ENCODE assay signal across 9 mouse cellular contexts in the genomic region with DNA sequence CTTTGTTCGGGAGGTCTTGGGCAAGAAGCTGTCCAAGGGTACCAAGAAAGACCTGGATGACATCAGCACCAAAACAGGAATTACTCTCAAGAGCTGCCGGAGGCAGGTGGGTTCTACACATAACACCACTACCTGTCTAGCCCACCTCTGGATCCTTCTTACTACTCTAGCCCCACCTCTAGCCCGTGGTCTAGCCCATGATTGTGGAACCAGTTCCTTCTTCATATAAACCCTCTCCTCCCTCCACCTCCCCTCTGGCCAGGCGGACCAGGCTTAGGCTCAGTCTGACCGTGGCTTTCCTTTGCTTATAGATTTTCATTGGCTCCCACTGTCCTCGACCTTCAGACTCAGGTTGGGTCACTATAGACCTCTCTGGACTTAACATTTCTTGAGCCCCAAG. TPM values are rescaled to one million over a fixed set of nuclear protein-coding genes. Genes with fewer than 3 reads are reported as not detected.
A peak's percentile ranks its signal among the peaks of the same experiment; 100 is the strongest.
DNase-seq lines count a peak whose midpoint lies in the region; ATAC-seq and TF ChIP-seq lines count a peak whose summit lies in the region.
"Had no signal": no experiment of that assay in that cellular context is flagged by ENCODE, and none has a peak within 500 bp of the region (broad histone marks: within the 10 kb centered on the region; RNA-seq: fewer than 3 reads in every experiment).

No protein-coding gene starts in this region.

- peaks cover 41% of the 10 kb centered on the region for H3K36me3 ChIP-seq in liver, embryonic 12.5 days

- intact Hi-C loops in gastrocnemius, adult 2 months (cut with DNase I), result no loop called here
- intact Hi-C loops in gastrocnemius, postnatal 36 days (cut with DNase I), result loop anchor here (5.0 kb wide), 1 partner anchor 106 kb away; a partner anchor contains a TSS

- H3K27ac ChIP-seq in gastrocnemius, adult 2 months, result peak overlapping the region; percentile 94; the same call in 1 of the 2 replicates
- H3K27ac ChIP-seq in liver, embryonic 12.5 days, result 0 out of 2 replicates have a peak overlapping the region, but pooled peaks have one; percentile 2

- no peak for TF ChIP-seq CTCF in gastrocnemius, adult 2 months (IDR thresholded peaks at IDR 0.05)

- H3K4me3 ChIP-seq in gastrocnemius, adult 2 months, result peak overlapping the region; percentile 89
- H3K4me3 ChIP-seq in liver, embryonic 12.5 days, result peak overlapping the region; percentile 81

- ATAC-seq in liver, embryonic 12.5 days, result no peak

- WGBS in liver, embryonic 12.5 days (ENCODE audit: insufficient replicate concordance), result 74% methylated on average over 6 of the region's 6 CpGs

- H3K4me1 ChIP-seq in liver, embryonic 12.5 days, result peaks cover 34% of the 10 kb centered on the region

- peak overlapping the region; percentile 82; the same call in 1 of the 2 replicates for H3K9ac ChIP-seq in liver, embryonic 12.5 days

- 0 out of 2 replicates have a peak, but pooled peaks cover 5% of the 10 kb centered on the region for H3K27me3 ChIP-seq in liver, embryonic 12.5 days (replicated peaks)

- no peak for DNase-seq in gastrocnemius, adult 2 months
- DNase-seq in gastrocnemius, postnatal 36 days, result no peak
- DNase-seq in ovary, postnatal 14 days (ENCODE audit: low spot score), result peak; percentile 0
- no peak for DNase-seq in ovary, adult 18-20 months (ENCODE audit: low spot score)
- no peak for DNase-seq in spleen, postnatal 10 days (ENCODE audit: low spot score in 2 of 2)
- no peak for DNase-seq in gastrocnemius, postnatal 10 days
- no peak for DNase-seq in right cerebral cortex, postnatal 10 days (ENCODE audit: low spot score in 2 of 2)
- DNase-seq: kidney, postnatal 10 days had no signal

- peak overlapping the region; percentile 90 for H3K4me2 ChIP-seq in liver, embryonic 12.5 days

- H3K9me3 ChIP-seq in liver, embryonic 12.5 days (replicated peaks), result no peaks in the 10 kb centered on the region

RNA-seq across cellular contexts. Expression of a gene that starts 1.0 kb away (rescaled TPM):
- 10 to 100 TPM; 33.9 to 35.8 TPM for total RNA-seq in gastrocnemius, adult 2 months (2021)
- total RNA-seq in gastrocnemius, postnatal 36 days (2021), result 10 to 100 TPM; 35.2 to 41.5 TPM
- polyA plus RNA-seq in liver, embryonic 12.5 days (2016; fragmentation: Nextera tagmentation; extraction: Ambion mirVana), result 44.3 and 45.2 TPM in 2 replicates
- 10 to 100 TPM; 53.2 to 54.6 TPM for total RNA-seq in gastrocnemius, postnatal 10 days (2021)

RNA-seq across cellular contexts. Expression of a gene that starts 3.7 kb away (rescaled TPM):
- total RNA-seq in gastrocnemius, adult 2 months (2021), result 1 to 10 TPM; 3.9 to 7.2 TPM
- total RNA-seq in gastrocnemius, postnatal 36 days (2021), result 1 to 10 TPM; 4.7 to 6.0 TPM
- 4.1 and 4.8 TPM in 2 replicates for polyA plus RNA-seq in liver, embryonic 12.5 days (2016; fragmentation: Nextera tagmentation; extraction: Ambion mirVana)
- total RNA-seq in gastrocnemius, postnatal 10 days (2021), result 1 to 10 TPM; 8.2 to 9.1 TPM

RNA-seq across cellular contexts. Expression of a gene that starts 6.9 kb away (rescaled TPM):
- not detected for total RNA-seq in gastrocnemius, adult 2 months (2021)
- total RNA-seq in gastrocnemius, postnatal 36 days (2021), result not detected
- 0.43 and 0.53 TPM in 2 replicates for polyA plus RNA-seq in liver, embryonic 12.5 days (2016; fragmentation: Nextera tagmentation; extraction: Ambion mirVana)
- under 1 TPM in 1 of 2 experiments, not detected in 1; 0.50 TPM for total RNA-seq in gastrocnemius, postnatal 10 days (2021)

RNA-seq across cellular contexts. Expression of a gene that starts 12.3 kb away (rescaled TPM):
- 1 to 10 TPM; 3.4 to 6.6 TPM for total RNA-seq in gastrocnemius, adult 2 months (2021)
- total RNA-seq in gastrocnemius, postnatal 36 days (2021), result 1 to 10 TPM; 5.3 to 6.3 TPM
- 30.0 and 30.6 TPM in 2 replicates for polyA plus RNA-seq in liver, embryonic 12.5 days (2016; fragmentation: Nextera tagmentation; extraction: Ambion mirVana)
- 10 to 100 TPM; 29.9 to 42.9 TPM for total RNA-seq in gastrocnemius, postnatal 10 days (2021)

RNA-seq across cellular contexts. Expression of a gene that starts 14.1 kb away (rescaled TPM):
- total RNA-seq in gastrocnemius, adult 2 months (2021), result not detected
- total RNA-seq in gastrocnemius, postnatal 36 days (2021), result not detected
- not detected in 2 replicates for polyA plus RNA-seq in liver, embryonic 12.5 days (2016; fragmentation: Nextera tagmentation; extraction: Ambion mirVana)
- total RNA-seq in gastrocnemius, postnatal 10 days (2021), result not detected
